Mouse (Mus musculus) CH12.LX (cell line): ENCODE data around the gene Fam171a1. TPM values are rescaled to one million over a fixed set of nuclear protein-coding genes. Genes with fewer than 3 reads are reported as not detected.

ENCODE experiments used
- DNase-seq: peaks from one replicate; pipeline ENCODE4 v3.0.0-alpha.2; 2013; ENCODE audit errors: extremely low read depth
- H3K27ac ChIP-seq: 2 replicates; pipeline ENCODE4 v1.5.1; 2012; ENCODE audit warnings: low read depth, mild to moderate bottlenecking, control low read depth, moderate library complexity; ENCODE audit not compliant: insufficient read depth
- H3K27me3 ChIP-seq: replicated peaks from 2 replicates; pipeline ENCODE3; 2012; ENCODE audit warnings: inconsistent platforms
- H3K36me3 ChIP-seq, 2 experiments: replicated peaks in 1 of 2; 2 replicates each; pipeline versions ENCODE3 to v1.6.1; 2012; ENCODE audit warnings: inconsistent platforms in 1 of 2, low read length in 1 of 2, mild to moderate bottlenecking in 1 of 2, mixed read lengths in 1 of 2, moderate library complexity in 1 of 2; ENCODE audit not compliant: control insufficient read depth in 1 of 2, insufficient read depth in 1 of 2
- H3K4me1 ChIP-seq, 2 experiments: 2 replicates each; pipeline ENCODE4 v1.6.1; 2012; ENCODE audit warnings: inconsistent platforms in 1 of 2, moderate library complexity in 1 of 2; ENCODE audit not compliant: insufficient read depth in 2 of 2, control insufficient read depth in 1 of 2
- H3K4me2 ChIP-seq: 2 replicates; pipeline ENCODE4 v1.6.1; 2012; ENCODE audit warnings: low read depth, mild to moderate bottlenecking, control low read depth; ENCODE audit not compliant: poor library complexity, insufficient read depth, severe bottlenecking
- H3K4me3 ChIP-seq, 3 experiments: fragments of 150-350 bp in 1 of 3; sonication (generic) in 1 of 3; replicated peaks in 1 of 3; 2 replicates each; pipeline versions ENCODE3 to v1.5.1; 2011 to 2012; ENCODE audit warnings: low read depth in 2 of 3, low read length in 2 of 3, mild to moderate bottlenecking in 2 of 3, moderate library complexity in 2 of 3, control low read depth in 1 of 3, improper control_type of control experiment in 1 of 3, inconsistent platforms in 1 of 3, mixed read lengths in 1 of 3; ENCODE audit not compliant: poor library complexity in 1 of 3
- H3K79me2 ChIP-seq: replicated peaks from 2 replicates; pipeline ENCODE4 v1.6.1; 2012; ENCODE audit warnings: mild to moderate bottlenecking, moderate library complexity; ENCODE audit not compliant: control insufficient read depth, poor library complexity, insufficient read depth, severe bottlenecking; ENCODE audit errors: extremely low read depth
- H3K9ac ChIP-seq: 2 replicates; pipeline ENCODE4 v1.6.1; 2012; ENCODE audit warnings: low read depth, mild to moderate bottlenecking, control low read depth, moderate library complexity; ENCODE audit not compliant: insufficient read depth
- H3K9me3 ChIP-seq: replicated peaks from 2 replicates; pipeline ENCODE3; 2012; ENCODE audit warnings: low read length, inconsistent platforms, mixed read lengths
- CHD2 ChIP-seq: IDR thresholded peaks from 2 replicates; pipeline ENCODE4 v1.6.1; 2011; ENCODE audit warnings: low read length, improper control_type of control experiment
- E2F4 ChIP-seq: IDR thresholded peaks from 2 replicates; pipeline ENCODE4 v1.6.1; 2011; ENCODE audit warnings: low read depth, low read length, improper control_type of control experiment; ENCODE audit not compliant: insufficient replicate concordance
- GABPA ChIP-seq: IDR thresholded peaks from 2 replicates; pipeline ENCODE4 v1.6.1; 2012; ENCODE audit warnings: low read depth, low read length, improper control_type of control experiment, inconsistent platforms; ENCODE audit not compliant: insufficient replicate concordance
- IRF4 ChIP-seq: IDR thresholded peaks from 2 replicates; pipeline ENCODE4 v1.6.1; 2014; ENCODE audit warnings: low read depth, mild to moderate bottlenecking, inconsistent platforms, low read length, improper control_type of control experiment
- JUN ChIP-seq: IDR thresholded peaks from 2 replicates; pipeline ENCODE4 v1.6.1; 2011; ENCODE audit warnings: low read depth, mild to moderate bottlenecking, low read length, improper control_type of control experiment, moderate library complexity; ENCODE audit not compliant: insufficient read depth
- JUND ChIP-seq: conservative IDR thresholded peaks from 2 replicates; pipeline ENCODE4 v1.6.1; 2011; ENCODE audit warnings: low read depth, low read length, improper control_type of control experiment
- KAT2A ChIP-seq: IDR thresholded peaks from 2 replicates; pipeline ENCODE4 v1.6.1; 2012; ENCODE audit warnings: low read length, improper control_type of control experiment, inconsistent platforms; ENCODE audit not compliant: insufficient replicate concordance
- MEF2A ChIP-seq: IDR thresholded peaks from 2 replicates; pipeline ENCODE4 v1.6.1; 2014; ENCODE audit warnings: low read depth, mild to moderate bottlenecking, inconsistent platforms, low read length, improper control_type of control experiment, borderline replicate concordance
- MXI1 ChIP-seq: IDR thresholded peaks from 2 replicates; pipeline ENCODE4 v1.6.1; 2011; ENCODE audit warnings: mild to moderate bottlenecking, low read depth, low read length, improper control_type of control experiment
- NRF1 ChIP-seq: IDR thresholded peaks from 2 replicates; pipeline ENCODE4 v1.6.1; 2014; ENCODE audit warnings: low read depth, mild to moderate bottlenecking, inconsistent platforms, low read length, improper control_type of control experiment, moderate library complexity
- POLR2A ChIP-seq: IDR thresholded peaks from 2 replicates; pipeline ENCODE4 v1.6.1; 2011; ENCODE audit warnings: low read depth, mild to moderate bottlenecking, improper control_type of control experiment, low read length
- RCOR1 ChIP-seq: conservative IDR thresholded peaks from 2 replicates; pipeline ENCODE4 v1.6.1; 2012; ENCODE audit warnings: low read depth, mild to moderate bottlenecking, inconsistent platforms, low read length, improper control_type of control experiment
- TBP ChIP-seq: conservative IDR thresholded peaks from 2 replicates; pipeline ENCODE4 v1.6.1; 2011; ENCODE audit warnings: low read depth, low read length, improper control_type of control experiment
- TCF12 ChIP-seq: IDR thresholded peaks from 2 replicates; pipeline ENCODE4 v1.6.1; 2014; ENCODE audit warnings: low read depth, mild to moderate bottlenecking, inconsistent platforms, low read length, improper control_type of control experiment
- ZMIZ1 ChIP-seq: IDR thresholded peaks from 2 replicates; pipeline ENCODE4 v1.6.1; 2012; ENCODE audit warnings: low read depth, mild to moderate bottlenecking, inconsistent platforms, low read length, improper control_type of control experiment
- dilution Hi-C: fragments of 300-500 bp; cut with MboI; formaldehyde crosslinking; loops from 2 replicates; pipeline ENCODE4 v1.14.3; 2020; ENCODE audit warnings: low sequenced_read_pairs; ENCODE audit not compliant: extremely low pct_unique_long_range_greater_than_20kb, extremely low pct_ligation_motif_present
- in situ Hi-C: fragments of 300-500 bp; cut with MboI; formaldehyde crosslinking; loops from 3 replicates; pipeline ENCODE4 v1.14.3; 2019; ENCODE audit warnings: low sequenced_read_pairs, low pct_ligation_motif_present, low pct_unique_long_range_greater_than_20kb, mixed read lengths
- polyA plus RNA-seq: library from polyadenylated mRNA; unstranded; fragments of >175 nt; gene quantifications from 2 replicates; pipeline ENCODE4 v1.2.1, GENCODE M21; 2012; ENCODE audit warnings: low read depth; ENCODE audit not compliant: insufficient read length
- total RNA-seq, 2 experiments: library from RNA; depleted of rRNA; stranded (reverse); fragments of 300-350 nt in 1 of 2; fragments of >200 nt in 1 of 2; gene quantifications; 2 replicates each; pipeline ENCODE4 v1.2.3; 2012 to 2014

The Fam171a1 gene
- total and polyA plus RNA-seq, 3 experiments, result 0.59 to 3.2 (median 1.8) TPM

- no peak for DNase-seq
- in situ Hi-C loops (no loop called here), dilution Hi-C loops (no loop called here)
- H3K36me3 ChIP-seq, result no peaks in the 10 kb centered on the region
- H3K4me3 ChIP-seq, result no peak overlapping the region
- H3K4me2 ChIP-seq, result no peak overlapping the region
- H3K27me3 ChIP-seq, result no peaks in the 10 kb centered on the region
- no peaks in the 10 kb centered on the region for H3K9me3 ChIP-seq
- no peak for TF ChIP-seq NRF1
- H3K4me1 ChIP-seq, result no peaks in the 10 kb centered on the region
- H3K9ac ChIP-seq, result no peak overlapping the region
- no peaks in the 10 kb centered on the region for H3K79me2 ChIP-seq
- H3K27ac ChIP-seq, result no peak overlapping the region
Measured at GRCm38 (mm10) chr2:3102360-3102759, 11.7 kb upstream of the Fam171a1 start.

- H3K4me3 ChIP-seq, result no peak overlapping the region
Measured at GRCm38 (mm10) chr2:3107471-3107870, 6.6 kb upstream of the Fam171a1 start.

GRCm38 (mm10) chr2:3108431-3108830, 5.6 kb upstream of the Fam171a1 start:
- H3K27ac ChIP-seq, result no peak overlapping the region
- H3K36me3 ChIP-seq, result no peaks in the 10 kb centered on the region
- DNase-seq, result no peak
- H3K9me3 ChIP-seq, result no peaks in the 10 kb centered on the region
- H3K27me3 ChIP-seq, result no peaks in the 10 kb centered on the region
- dilution Hi-C loops, result no loop called here
- peaks cover 0 to 10% of the 10 kb centered on the region in 2 experiments; a peak in 2 of 4 replicates for H3K4me1 ChIP-seq
- H3K4me3 ChIP-seq, result no peak overlapping the region
- H3K79me2 ChIP-seq, result no peaks in the 10 kb centered on the region
- H3K9ac ChIP-seq, result no peak overlapping the region
- no peak overlapping the region for H3K4me2 ChIP-seq
- TF ChIP-seq POLR2A (no peak), JUN (no peak), TCF12 (no peak), JUND (no peak), IRF4 (no peak), RCOR1 (no peak), E2F4 (no peak), TBP (no peak), GABPA (no peak), MXI1 (no peak), ZMIZ1 (no peak), NRF1 (no peak), KAT2A (no peak)
- TF ChIP-seq, all 38 proteins: peak for 0
- in situ Hi-C loops, result no loop called here

More at GRCm38 (mm10) chr2:3107471-3107870, 6.6 kb upstream of the Fam171a1 start:
- DNase-seq, result no peak
- Histone ChIP-seq H3K27me3 (no peaks in the 10 kb centered on the region), H3K36me3 (no peaks in the 10 kb centered on the region), H3K79me2 (no peaks in the 10 kb centered on the region), H3K4me2 (no peak overlapping the region), H3K9me3 (no peaks in the 10 kb centered on the region), H3K9ac (no peak overlapping the region), H3K4me1 (0 out of 4 replicates have a peak, but pooled peaks cover 0 to 3% of the 10 kb centered on the region in 2 experiments), H3K27ac (no peak overlapping the region)
- no peak for TF ChIP-seq MEF2A
- TF ChIP-seq CHD2, result no peak
- in situ Hi-C loops, result no loop called here
- dilution Hi-C loops, result no loop called here
